Mouse (Mus musculus): Measurements from ENCODE around the gene Prdx5. TPM values are rescaled to one million over a fixed set of nuclear protein-coding genes. Genes with fewer than 3 reads are reported as not detected.
A peak's percentile ranks its signal among the peaks of the same experiment; 100 is the strongest.

Prdx5 gene
- 169 and 180 TPM in 2 replicates for polyA plus RNA-seq (2016; fragmentation: Nextera tagmentation; extraction: Ambion mirVana)

DNA sequence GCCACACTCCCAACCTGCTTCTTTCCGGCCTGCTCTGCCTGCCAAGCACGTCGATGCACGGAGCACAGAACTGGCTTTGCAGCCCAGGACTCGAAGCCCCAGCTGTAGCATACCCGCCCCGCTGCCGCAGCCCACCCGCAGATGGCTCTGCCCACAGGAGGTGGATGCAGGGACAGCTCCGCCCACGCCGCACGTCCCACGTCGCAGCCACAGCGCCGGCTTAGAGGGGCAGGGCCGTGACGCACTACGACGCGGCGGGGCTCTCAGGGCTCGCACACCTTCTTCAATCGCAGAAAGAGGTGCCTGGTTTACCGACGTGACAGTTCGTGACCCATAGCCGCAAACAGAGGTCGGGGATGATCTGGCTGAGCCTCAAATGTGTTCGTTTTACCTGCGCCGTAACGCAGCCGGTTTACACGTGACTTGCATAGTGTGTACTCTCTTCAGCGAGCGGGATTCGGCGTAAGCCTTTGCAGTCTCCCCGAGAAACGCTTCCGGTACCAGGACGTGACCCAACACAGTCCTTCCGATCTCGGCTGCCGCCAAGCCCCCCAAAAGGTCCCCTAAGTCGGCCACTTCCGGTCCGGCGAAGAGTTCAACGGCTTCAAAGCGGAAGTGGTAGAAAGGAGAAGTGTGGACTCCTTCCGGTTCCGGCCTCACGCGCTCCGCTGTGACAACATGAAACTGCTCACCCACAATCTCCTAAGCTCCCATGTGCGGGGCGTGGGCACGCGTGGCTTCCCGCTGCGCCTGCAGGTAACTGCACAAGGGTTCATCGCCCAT, at the start of gene Prdx5, which contains the start of gene Trmt112:
Gene Prdx5 (minus strand): TSS at position 600 of the 783 bp plus-strand sequence.
Gene Trmt112 (plus strand): TSS at position 192 of the 783 bp plus-strand sequence.
- Histone ChIP-seq H3K4me1 (peaks cover 34% of the 10 kb centered on the region), H3K36me3 (peaks cover 60% of the 10 kb centered on the region), H3K27ac (replicated peaks) (peak within 1 kb of the TSS; percentile 90), H3K9me3 (replicated peaks) (no peaks in the 10 kb centered on the region), H3K4me3 (peak within 1 kb of the TSS; percentile 82), H3K27me3 (ENCODE audit: low read depth, poor library complexity, severe bottlenecking) (no peaks in the 10 kb centered on the region)
- peak; percentile 93 for DNase-seq (ENCODE audit: low spot score)
- WGBS, result under 1% methylated on average over 65 of the region's 65 CpGs

DNA sequence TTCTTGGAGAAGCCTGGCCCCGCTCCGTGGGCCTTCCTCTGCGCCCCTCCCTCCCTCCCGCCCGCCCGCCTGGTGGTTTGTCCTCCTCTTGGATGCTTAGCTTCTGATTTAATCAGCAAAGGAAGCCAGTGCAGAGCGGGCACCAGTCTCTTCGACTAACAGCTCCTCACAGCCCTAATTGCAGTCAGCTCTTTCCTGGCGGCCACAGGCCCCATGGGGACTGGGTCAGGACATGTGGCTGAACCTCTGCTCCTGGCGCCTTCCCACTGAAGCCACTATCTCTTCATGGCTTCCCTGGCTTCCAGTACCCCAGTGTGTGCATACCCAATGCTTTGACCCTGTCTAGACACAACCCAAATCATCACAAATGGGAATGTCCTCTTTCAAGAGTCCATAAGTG, 46.6 kb upstream of the Prdx5 start:
- 88% methylated on average over 10 of the region's 10 CpGs for WGBS
- no peak for DNase-seq (ENCODE audit: low spot score)
- H3K4me1 ChIP-seq, result peaks cover 19% of the 10 kb centered on the region
- no peak overlapping the region for H3K4me3 ChIP-seq
- peaks cover 64% of the 10 kb centered on the region for H3K36me3 ChIP-seq
- no peaks in the 10 kb centered on the region for H3K27me3 ChIP-seq (ENCODE audit: low read depth, poor library complexity, severe bottlenecking)
- H3K27ac ChIP-seq (replicated peaks), result no peak overlapping the region
- no peaks in the 10 kb centered on the region for H3K9me3 ChIP-seq (replicated peaks)

DNA sequence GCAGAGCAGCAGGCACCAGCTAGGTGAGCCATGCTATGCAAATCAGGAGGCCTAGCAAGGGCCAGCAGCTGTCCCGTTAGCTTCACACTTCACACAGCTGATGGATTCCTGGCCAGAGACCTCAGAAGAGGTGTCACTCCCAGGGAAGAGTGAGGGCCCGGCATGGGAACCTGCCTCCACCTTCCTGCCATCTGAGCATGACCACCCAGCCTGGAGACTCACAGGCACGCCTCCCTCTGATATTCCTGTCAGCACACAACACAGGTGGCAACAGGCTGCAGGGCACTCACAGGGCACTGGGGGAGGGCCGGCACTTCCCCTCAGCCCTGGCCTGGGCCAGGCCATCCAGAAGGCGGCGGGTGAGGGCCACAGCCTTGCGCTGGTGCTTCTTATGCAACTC, 45.5 kb upstream of the Prdx5 start:
- no peaks in the 10 kb centered on the region for H3K9me3 ChIP-seq (replicated peaks)
- H3K36me3 ChIP-seq, result peaks cover 62% of the 10 kb centered on the region
- WGBS, result 85% methylated on average over 7 of the region's 7 CpGs
- DNase-seq (ENCODE audit: low spot score), result no peak
- H3K27ac ChIP-seq (replicated peaks), result 0 out of 2 replicates have a peak overlapping the region, but pooled peaks have one; percentile 4
- no peaks in the 10 kb centered on the region for H3K27me3 ChIP-seq (ENCODE audit: low read depth, poor library complexity, severe bottlenecking)
- peaks cover 20% of the 10 kb centered on the region for H3K4me1 ChIP-seq
- no peak overlapping the region for H3K4me3 ChIP-seq

DNA sequence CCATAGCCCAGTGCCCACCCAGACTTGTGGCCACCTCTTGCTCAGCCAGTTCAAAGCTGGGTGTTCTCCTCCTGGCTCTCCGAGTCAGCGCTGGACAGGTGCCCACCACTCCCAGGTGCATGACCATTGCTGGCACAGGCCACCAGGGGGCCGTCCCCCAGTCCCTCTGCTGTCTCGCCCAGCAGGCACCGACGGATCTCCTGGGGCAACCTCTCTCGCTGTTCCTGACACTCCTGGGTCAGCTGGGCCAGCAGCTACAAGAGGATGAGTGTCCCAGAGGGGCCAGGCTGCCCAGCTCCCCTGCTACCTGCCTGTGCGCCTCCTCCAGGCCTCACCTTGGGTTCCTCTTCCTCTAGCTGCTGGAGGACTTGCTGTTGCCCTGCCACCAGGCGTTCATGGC, 44.1 kb upstream of the Prdx5 start:
- H3K4me3 ChIP-seq, result no peak overlapping the region
- peaks cover 49% of the 10 kb centered on the region for H3K36me3 ChIP-seq
- no peaks in the 10 kb centered on the region for H3K9me3 ChIP-seq (replicated peaks)
- peaks cover 33% of the 10 kb centered on the region for H3K4me1 ChIP-seq
- no peaks in the 10 kb centered on the region for H3K27me3 ChIP-seq (ENCODE audit: low read depth, poor library complexity, severe bottlenecking)
- no peak overlapping the region for H3K27ac ChIP-seq (replicated peaks)
- no peak for DNase-seq (ENCODE audit: low spot score)
- 62% methylated on average over 9 of the region's 9 CpGs for WGBS

DNA sequence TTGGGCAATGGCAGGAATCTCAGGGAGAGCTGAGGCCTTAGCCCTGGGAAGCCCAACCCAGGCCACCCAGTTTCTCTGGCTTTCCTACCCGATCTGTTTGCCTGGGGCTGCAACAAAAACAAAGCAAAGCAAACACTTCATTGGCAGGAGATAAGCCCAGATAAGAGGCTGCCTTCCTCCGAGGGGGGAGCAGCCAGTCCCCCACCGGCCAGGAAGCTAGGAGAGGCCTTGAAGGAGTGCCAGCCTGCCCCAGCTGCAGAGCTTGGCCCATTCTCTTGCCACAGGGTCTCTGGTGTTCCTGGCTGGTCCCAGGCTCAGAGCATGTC, 42.8 kb upstream of the Prdx5 start:
- 28% methylated on average over 3 of the region's 3 CpGs for WGBS
- no peak for DNase-seq (ENCODE audit: low spot score)
- Histone ChIP-seq H3K9me3 (replicated peaks) (no peaks in the 10 kb centered on the region), H3K27me3 (ENCODE audit: low read depth, poor library complexity, severe bottlenecking) (no peaks in the 10 kb centered on the region), H3K27ac (replicated peaks) (peak overlapping the region; percentile 97), H3K4me3 (peak overlapping the region; percentile 72), H3K36me3 (peaks cover 35% of the 10 kb centered on the region), H3K4me1 (peaks cover 33% of the 10 kb centered on the region)

DNA sequence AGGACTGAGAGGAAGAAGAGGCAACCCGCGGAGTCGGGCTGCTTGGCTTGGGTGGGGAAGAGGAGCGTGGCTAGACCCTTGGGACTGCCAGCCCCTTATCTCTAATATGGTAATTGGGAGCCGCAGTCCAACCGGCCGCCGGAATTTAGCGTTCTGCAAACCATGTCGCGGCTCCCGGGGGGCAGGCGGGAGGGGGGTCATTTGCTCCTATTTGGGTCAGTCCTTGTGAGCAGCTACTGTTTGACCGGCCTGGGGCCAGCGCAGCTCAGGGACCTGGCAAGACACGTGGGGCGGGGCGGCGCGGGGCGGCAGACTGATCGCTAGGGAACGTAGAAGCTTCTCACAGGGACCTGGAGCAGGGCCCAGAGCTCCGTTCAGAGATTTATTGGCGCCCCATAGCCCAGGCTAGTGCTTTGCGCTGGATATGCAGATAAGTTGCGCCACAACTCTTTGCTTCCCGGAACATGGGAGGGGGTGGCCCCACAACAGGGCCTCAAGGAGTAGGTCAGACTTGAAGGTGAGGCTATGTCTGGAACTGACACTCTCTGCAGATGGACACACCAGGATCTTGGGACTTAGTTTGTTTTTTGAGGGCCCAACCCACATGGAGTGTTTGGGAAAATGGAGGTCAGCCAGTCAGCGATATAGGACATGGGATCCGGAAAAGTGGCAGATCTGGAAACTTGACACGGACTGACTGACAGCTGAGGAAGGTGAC, 42.2 kb upstream of the Prdx5 start:
- Histone ChIP-seq H3K27me3 (ENCODE audit: low read depth, poor library complexity, severe bottlenecking) (no peaks in the 10 kb centered on the region), H3K27ac (replicated peaks) (peak overlapping the region; percentile 97), H3K9me3 (replicated peaks) (no peaks in the 10 kb centered on the region), H3K4me1 (peaks cover 33% of the 10 kb centered on the region), H3K4me3 (peak overlapping the region; percentile 72), H3K36me3 (peaks cover 31% of the 10 kb centered on the region)
- 4% methylated on average over 31 of the region's 31 CpGs for WGBS
- peak; percentile 69 for DNase-seq (ENCODE audit: low spot score)

DNA sequence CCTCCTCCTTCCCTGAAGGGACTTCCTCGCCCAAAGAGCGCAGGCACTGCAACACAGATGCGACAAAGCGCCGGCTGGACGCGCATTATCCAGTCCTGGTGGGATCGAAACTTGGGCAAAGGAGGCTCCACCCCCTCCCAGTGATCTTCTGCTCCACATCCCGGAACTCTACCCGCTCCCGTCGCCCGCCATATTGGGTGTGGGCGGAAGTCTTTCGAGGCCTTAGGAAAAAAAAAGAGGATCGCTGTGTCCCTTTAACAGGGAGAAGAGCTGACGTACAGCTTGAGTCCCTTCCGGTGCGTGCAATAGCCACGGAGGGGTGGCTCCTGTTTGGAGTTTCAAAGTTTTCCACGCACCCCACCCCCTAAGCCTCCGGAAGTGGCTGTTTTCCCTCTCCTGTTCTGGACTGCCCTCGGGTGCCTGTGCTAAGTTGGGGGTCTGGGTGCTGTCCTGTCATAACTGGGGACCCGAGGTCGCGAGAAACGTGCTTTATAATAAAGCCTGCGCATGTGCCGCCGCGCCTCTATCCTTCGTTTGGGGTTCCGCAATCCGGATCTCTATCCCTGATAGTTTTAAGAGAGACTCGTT, 41.6 kb upstream of the Prdx5 start:
- Histone ChIP-seq H3K4me1 (peaks cover 33% of the 10 kb centered on the region), H3K27me3 (ENCODE audit: low read depth, poor library complexity, severe bottlenecking) (no peaks in the 10 kb centered on the region), H3K36me3 (peaks cover 25% of the 10 kb centered on the region), H3K4me3 (peak overlapping the region; percentile 72), H3K9me3 (replicated peaks) (no peaks in the 10 kb centered on the region), H3K27ac (replicated peaks) (peak overlapping the region; percentile 97)
- under 1% methylated on average over 35 of the region's 35 CpGs for WGBS
- peak; percentile 94 for DNase-seq (ENCODE audit: low spot score)

DNA sequence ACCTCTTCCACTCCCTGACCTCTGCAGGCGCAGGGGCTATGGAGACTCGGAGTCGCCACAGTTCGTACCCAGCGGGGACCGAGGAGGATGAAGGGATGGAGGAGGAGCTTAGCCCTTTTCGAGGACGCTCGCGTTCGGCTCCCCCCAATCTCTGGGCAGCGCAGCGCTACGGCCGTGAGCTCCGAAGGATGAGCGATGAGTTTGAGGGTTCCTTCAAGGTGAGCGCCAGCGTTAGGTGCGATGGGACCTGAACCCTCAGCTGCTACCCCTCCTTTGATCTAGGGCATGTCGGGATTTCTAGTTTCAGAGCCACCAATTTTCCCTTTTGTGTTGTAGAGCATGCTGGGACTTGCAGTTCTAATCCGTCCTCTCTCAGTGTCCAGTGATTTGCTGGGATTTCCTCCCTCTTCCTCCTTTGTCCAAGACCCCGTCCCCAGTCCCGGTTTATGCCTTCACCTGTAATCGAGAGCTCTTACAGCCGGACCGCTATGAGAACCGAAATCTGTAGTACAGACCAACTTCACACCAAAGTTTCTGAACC, 40.8 kb upstream of the Prdx5 start:
- Histone ChIP-seq H3K27ac (replicated peaks) (peak overlapping the region; percentile 97), H3K4me3 (peak overlapping the region; percentile 72), H3K4me1 (peaks cover 33% of the 10 kb centered on the region), H3K9me3 (replicated peaks) (no peaks in the 10 kb centered on the region), H3K36me3 (peaks cover 23% of the 10 kb centered on the region), H3K27me3 (ENCODE audit: low read depth, poor library complexity, severe bottlenecking) (no peaks in the 10 kb centered on the region)
- peak; percentile 77 for DNase-seq (ENCODE audit: low spot score)
- WGBS, result under 1% methylated on average over 28 of the region's 28 CpGs

DNA sequence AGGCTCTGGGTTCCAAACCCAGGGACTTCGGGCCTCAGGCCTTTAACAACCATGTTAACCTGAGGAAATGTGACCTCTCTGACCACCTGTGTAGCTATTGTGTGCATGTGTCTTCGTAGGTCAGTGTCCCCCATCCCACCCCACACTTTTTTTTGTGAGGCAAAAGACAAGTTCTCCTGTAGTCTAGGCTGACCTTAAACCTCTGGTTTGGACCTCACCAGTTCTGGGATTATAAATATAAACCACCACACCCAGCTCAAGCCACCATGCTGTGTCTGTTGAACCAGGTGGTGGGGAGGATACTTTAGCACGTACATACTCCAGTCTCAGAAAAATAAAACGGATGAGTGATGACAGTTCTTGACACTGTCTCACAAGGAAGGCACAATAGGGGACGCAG, 40.0 kb upstream of the Prdx5 start:
- DNase-seq (ENCODE audit: low spot score), result no peak
- H3K27ac ChIP-seq (replicated peaks), result peak overlapping the region; percentile 97
- WGBS, result 59% methylated on average over 5 of the region's 5 CpGs
- peaks cover 22% of the 10 kb centered on the region for H3K36me3 ChIP-seq
- H3K4me1 ChIP-seq, result peaks cover 33% of the 10 kb centered on the region
- H3K9me3 ChIP-seq (replicated peaks), result no peaks in the 10 kb centered on the region
- H3K27me3 ChIP-seq (ENCODE audit: low read depth, poor library complexity, severe bottlenecking), result no peaks in the 10 kb centered on the region
- H3K4me3 ChIP-seq, result peak overlapping the region; percentile 72

DNA sequence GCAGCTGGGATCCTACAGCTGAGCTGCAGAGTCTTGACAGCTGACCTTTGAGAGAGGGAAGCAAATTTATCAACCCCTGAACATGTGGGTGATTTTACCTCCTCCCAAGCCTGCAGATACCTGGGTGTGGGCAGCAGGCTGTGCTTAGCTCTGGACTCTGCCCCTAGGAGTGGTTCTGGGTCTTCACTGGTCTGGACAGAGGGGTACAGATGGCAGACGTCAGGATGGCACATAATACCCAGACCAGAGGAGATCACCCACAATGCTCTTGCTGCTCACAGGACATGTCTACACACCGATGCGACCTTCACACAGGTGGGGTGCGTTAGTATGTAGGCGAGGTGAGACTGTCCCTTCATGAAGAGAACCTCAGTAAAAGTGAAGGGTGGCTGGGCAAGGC, 39.6 kb upstream of the Prdx5 start:
- Histone ChIP-seq H3K4me3 (peak overlapping the region; percentile 72; the same call in 1 of the 2 replicates), H3K27ac (replicated peaks) (peak overlapping the region; percentile 97), H3K9me3 (replicated peaks) (no peaks in the 10 kb centered on the region), H3K27me3 (ENCODE audit: low read depth, poor library complexity, severe bottlenecking) (no peaks in the 10 kb centered on the region), H3K4me1 (peaks cover 33% of the 10 kb centered on the region), H3K36me3 (peaks cover 21% of the 10 kb centered on the region)
- DNase-seq (ENCODE audit: low spot score), result no peak
- 90% methylated on average over 5 of the region's 5 CpGs for WGBS

DNA sequence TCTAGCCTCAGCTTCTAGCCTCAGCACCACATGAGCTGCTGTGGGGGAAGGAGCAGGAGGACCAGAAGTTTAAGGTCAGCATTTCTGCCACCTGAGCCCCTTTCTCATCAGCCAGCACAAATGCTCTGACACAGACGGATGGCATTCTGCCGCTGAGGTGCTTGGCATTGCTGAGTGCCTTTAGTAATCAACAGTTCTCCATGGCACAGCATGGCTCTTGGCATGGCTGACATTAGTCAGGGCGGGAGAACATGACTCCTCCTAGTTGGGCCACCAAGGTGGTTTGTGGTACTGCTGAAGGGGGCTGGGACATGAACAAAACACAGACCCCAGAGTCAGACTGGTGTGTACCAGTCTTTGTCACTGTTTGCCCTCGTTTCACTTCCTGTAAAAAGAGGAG, 38.3 kb upstream of the Prdx5 start:
- Histone ChIP-seq H3K4me1 (peaks cover 34% of the 10 kb centered on the region), H3K36me3 (peaks cover 14% of the 10 kb centered on the region)
- 83% methylated on average over 4 of the region's 4 CpGs for WGBS

DNA sequence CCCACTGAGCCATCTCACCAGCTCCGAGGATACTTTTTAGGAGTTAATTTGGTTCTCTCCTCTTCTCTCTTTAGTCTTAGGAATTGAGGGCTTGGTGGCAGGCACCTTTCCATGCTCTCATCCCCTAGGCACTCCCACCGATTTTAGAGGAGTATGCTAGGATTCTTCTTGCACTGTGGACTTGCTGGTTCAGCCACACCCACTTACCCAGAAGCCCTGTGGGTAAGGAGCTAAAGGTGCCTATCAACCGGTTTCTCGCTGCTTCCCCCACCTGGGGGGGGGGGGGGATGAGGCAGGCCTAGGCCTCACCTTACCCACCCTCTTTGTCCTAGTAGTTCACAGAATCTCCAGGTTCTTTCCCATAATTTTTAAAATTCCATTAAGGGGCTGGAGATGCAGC, 37.8 kb upstream of the Prdx5 start:
- H3K9me3 ChIP-seq (replicated peaks), result no peaks in the 10 kb centered on the region
- H3K4me1 ChIP-seq, result peaks cover 34% of the 10 kb centered on the region
- H3K27ac ChIP-seq (replicated peaks), result no peak overlapping the region
- H3K4me3 ChIP-seq, result no peak overlapping the region
- DNase-seq (ENCODE audit: low spot score), result no peak
- 61% methylated on average over 4 of the region's 4 CpGs for WGBS
- H3K36me3 ChIP-seq, result peaks cover 14% of the 10 kb centered on the region
- no peaks in the 10 kb centered on the region for H3K27me3 ChIP-seq (ENCODE audit: low read depth, poor library complexity, severe bottlenecking)

More for the DNA sequence above, 38.3 kb upstream of the Prdx5 start:
- DNase-seq (ENCODE audit: low spot score), result no peak
- H3K27ac ChIP-seq (replicated peaks), result no peak overlapping the region
- no peaks in the 10 kb centered on the region for H3K9me3 ChIP-seq (replicated peaks)
- H3K4me3 ChIP-seq, result no peak overlapping the region
- H3K27me3 ChIP-seq (ENCODE audit: low read depth, poor library complexity, severe bottlenecking), result no peaks in the 10 kb centered on the region
